Mouse (Mus musculus) C2C12 (cell line): ENCODE data around the gene Sin3b.

ENCODE experiments used
- CTCF ChIP-seq: IDR thresholded peaks from one replicate; pipeline ENCODE4 v1.5.1; 2011; ENCODE audit not compliant: control insufficient read depth, insufficient read depth, insufficient read length
- MAX ChIP-seq: IDR thresholded peaks from one replicate; pipeline ENCODE4 v1.6.1; 2011; ENCODE audit warnings: mild to moderate bottlenecking, control low read depth
- USF1 ChIP-seq: IDR thresholded peaks from one replicate; pipeline ENCODE4 v1.6.1; 2011; ENCODE audit warnings: low read depth, mild to moderate bottlenecking, control low read depth, moderate library complexity

DNA sequence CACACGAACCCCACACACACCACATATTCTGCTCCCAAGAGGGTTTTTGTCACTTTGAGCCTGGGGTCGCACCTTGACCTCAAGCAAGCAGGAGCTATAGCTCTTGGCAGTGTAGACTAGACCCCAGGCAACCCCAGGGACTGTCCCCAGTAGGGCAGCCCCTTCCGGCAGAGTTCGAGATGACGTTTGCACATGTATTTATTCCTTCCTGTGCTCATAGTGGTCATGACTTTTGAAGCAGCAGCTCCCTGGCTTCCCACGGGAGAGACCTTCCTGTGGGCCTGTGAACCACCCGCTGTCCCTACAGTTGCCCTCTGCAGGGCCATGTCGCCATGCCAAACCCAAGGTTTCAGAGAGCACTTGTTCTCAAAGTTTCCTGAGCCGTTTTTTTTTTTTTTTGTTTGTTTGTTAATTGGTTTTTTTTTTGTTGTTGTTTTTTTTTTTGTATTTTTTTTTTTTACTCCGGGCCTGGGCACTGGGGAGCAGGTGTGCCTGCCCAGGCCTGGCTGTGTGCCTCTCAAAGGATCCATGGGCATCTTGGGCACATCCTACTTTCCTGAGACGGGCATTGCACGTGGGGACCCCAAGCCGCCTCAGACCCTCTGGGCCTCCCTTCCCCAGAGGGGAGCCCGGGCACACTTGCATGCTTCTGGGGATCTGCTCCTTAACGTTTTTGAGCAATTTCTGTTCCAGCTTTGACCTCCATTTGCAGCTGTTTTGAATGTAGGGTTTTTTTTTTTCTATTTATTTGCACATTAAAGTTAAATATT is 34.5 kb downstream of the Sin3b start:
- TF ChIP-seq CTCF = no peak
- TF ChIP-seq USF1 = no peak
- TF ChIP-seq MAX = no peak
